Mouse (Mus musculus): ENCODE results near the gene Myom1. TPM values are rescaled to one million over a fixed set of nuclear protein-coding genes. Genes with fewer than 3 reads are reported as not detected.
"Not testable (repeated sequence)": the region's sequence is repeated elsewhere in the genome, so short reads cannot be mapped to it uniquely, and the experiment has no call there.

Gene Myom1
- polyA plus RNA-seq (2014; fragmentation: Nextera tagmentation; extraction: Ambion mirVana): 4.5 and 4.7 TPM in 2 replicates

DNA sequence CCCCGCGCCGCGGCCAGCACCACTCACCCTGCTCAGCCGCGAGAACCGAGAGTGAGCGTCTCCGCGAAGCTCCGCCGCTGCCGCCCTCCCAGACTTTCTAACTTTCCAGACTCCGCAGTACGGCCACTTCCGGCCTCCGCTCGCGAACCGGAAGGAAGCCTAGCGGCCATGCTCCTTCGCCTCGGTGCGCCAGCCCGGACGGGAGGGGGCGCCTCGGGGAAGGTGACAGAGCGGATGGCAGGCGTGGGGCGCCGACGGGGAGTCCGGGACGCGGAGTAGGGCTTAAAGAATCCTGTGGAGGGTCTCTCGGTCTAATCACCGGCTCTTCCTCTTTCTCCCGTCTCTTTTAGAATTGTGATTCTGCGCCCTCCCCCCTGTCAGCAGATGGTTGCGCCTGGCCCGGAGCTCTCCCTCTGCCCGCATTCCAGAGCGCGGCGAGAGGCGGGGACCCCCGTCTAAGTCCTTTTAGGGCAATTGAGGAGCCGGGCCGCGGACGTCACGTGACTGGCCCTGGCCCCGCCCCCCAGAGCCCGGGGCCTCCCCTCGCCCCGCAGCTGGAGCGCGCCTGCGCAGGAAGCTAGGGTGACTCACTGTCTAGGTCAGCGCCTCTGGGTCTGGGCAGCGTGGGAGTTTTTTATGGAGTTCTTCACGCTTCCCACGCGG is at the start of gene Myom1:
Gene Myom1, plus strand, starts transcription at position 553 of the 663 bp plus-strand sequence.
- Histone ChIP-seq H3K36me3 (ENCODE audit: control insufficient read depth, insufficient read depth, low read length) (no peaks in the 10 kb centered on the region), H3K27me3 (ENCODE audit: control insufficient read depth, insufficient read depth, low read length) (no peaks in the 10 kb centered on the region), H3K27ac (replicated peaks; ENCODE audit: low read depth, low read length) (peak within 1 kb of the TSS; percentile 99), H3K9me3 (ENCODE audit: control insufficient read depth, low read length) (no peaks in the 10 kb centered on the region), H3K4me3 (ENCODE audit: low read depth, low read length) (peak within 1 kb of the TSS; percentile 77), H3K4me1 (ENCODE audit: control insufficient read depth, insufficient read depth, low read length) (peaks cover 5% of the 10 kb centered on the region; the same call in 1 of the 2 replicates), H3K4me2 (ENCODE audit: low read depth, severe bottlenecking) (peak within 1 kb of the TSS; percentile 56), H3K9ac (ENCODE audit: low read length) (peak within 1 kb of the TSS; percentile 97)
- peak; percentile 98 for DNase-seq (ENCODE audit: low spot score)
- peak; percentile 95 for ATAC-seq (ENCODE audit: insufficient number of reproducible peaks, low FRiP score, low TSS enrichment, low read depth)
- under 1% methylated on average over 63 of the region's 65 CpGs for WGBS

- ATAC-seq (ENCODE audit: insufficient number of reproducible peaks, low FRiP score, low TSS enrichment, low read depth) (peak; percentile 100), DNase-seq (ENCODE audit: low spot score) (peak; percentile 64)
- H3K27ac ChIP-seq (replicated peaks; ENCODE audit: low read depth, low read length); H3K4me2 ChIP-seq (ENCODE audit: low read depth, severe bottlenecking); H3K27me3 ChIP-seq (ENCODE audit: control insufficient read depth, insufficient read depth, low read length); H3K9me3 ChIP-seq (ENCODE audit: control insufficient read depth, low read length); H3K36me3 ChIP-seq (ENCODE audit: control insufficient read depth, insufficient read depth, low read length); H3K4me1 ChIP-seq (ENCODE audit: control insufficient read depth, insufficient read depth, low read length); H3K4me3 ChIP-seq (ENCODE audit: low read depth, low read length); H3K9ac ChIP-seq (ENCODE audit: low read length): not testable (repeated sequence)
- 85% methylated on average over 13 of the region's 13 CpGs for WGBS
Observed at GRCm38 (mm10) chr17:70963546-70963945, 38.9 kb upstream of the Myom1 start.

DNA sequence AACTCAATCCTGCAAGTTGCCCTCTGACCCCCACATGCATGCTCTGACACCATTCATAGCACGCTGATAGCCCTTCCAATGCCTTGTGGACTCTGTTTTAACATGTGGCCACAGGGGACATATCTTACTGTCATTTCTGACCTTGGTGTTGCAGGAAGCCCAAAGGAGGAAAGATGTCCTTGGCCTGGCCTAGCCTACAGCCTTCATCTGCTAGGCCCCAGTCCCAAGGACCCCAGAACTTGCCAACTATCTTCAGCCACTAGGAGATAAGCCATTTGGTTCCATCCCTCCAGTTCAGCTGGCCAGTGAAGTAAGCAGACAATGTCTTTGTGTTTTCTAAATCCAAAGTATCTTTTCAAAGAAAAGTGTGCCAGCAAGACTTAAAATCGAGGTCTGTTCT is 37.2 kb upstream of the Myom1 start:
- 84% methylated on average over 2 of the region's 2 CpGs for WGBS
- no peaks in the 10 kb centered on the region for H3K36me3 ChIP-seq (ENCODE audit: control insufficient read depth, insufficient read depth, low read length)

DNA sequence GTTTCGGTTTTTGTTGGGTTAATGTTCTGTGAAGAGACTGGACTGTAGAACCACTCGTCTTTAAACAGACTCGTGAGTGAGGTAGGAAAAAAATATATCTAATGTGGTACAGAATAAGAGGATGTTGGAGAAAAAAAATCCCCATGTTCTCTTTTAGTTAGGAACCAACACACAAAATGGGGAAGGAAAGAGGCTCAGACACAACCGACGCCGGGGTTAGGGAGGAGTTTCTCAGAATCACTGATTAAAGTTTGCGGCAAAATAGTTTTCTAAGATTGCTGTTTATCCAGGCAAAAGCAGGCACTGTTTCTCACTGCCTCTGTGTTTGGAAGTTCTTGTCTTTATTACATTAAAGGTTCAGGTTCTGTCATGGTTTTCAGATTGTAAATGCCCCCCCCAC is 36.3 kb upstream of the Myom1 start:
- Histone ChIP-seq H3K9ac (ENCODE audit: low read length) (no peak overlapping the region), H3K27ac (replicated peaks; ENCODE audit: low read depth, low read length) (no peak overlapping the region), H3K36me3 (ENCODE audit: control insufficient read depth, insufficient read depth, low read length) (no peaks in the 10 kb centered on the region), H3K4me3 (ENCODE audit: low read depth, low read length) (no peak overlapping the region), H3K4me1 (ENCODE audit: control insufficient read depth, insufficient read depth, low read length) (peaks cover 4% of the 10 kb centered on the region; the same call in 1 of the 2 replicates), H3K27me3 (ENCODE audit: control insufficient read depth, insufficient read depth, low read length) (no peaks in the 10 kb centered on the region), H3K4me2 (ENCODE audit: low read depth, severe bottlenecking) (no peak overlapping the region), H3K9me3 (ENCODE audit: control insufficient read depth, low read length) (no peaks in the 10 kb centered on the region)
- 96% methylated on average over 7 of the region's 7 CpGs for WGBS
- ATAC-seq (ENCODE audit: insufficient number of reproducible peaks, low FRiP score, low TSS enrichment, low read depth) (no peak), DNase-seq (ENCODE audit: low spot score) (no peak)

More for the DNA sequence above, 37.2 kb upstream of the Myom1 start:
- H3K9me3 ChIP-seq (ENCODE audit: control insufficient read depth, low read length): no peaks in the 10 kb centered on the region
- H3K4me2 ChIP-seq (ENCODE audit: low read depth, severe bottlenecking): no peak overlapping the region
- ATAC-seq (ENCODE audit: insufficient number of reproducible peaks, low FRiP score, low TSS enrichment, low read depth) (no peak), DNase-seq (ENCODE audit: low spot score) (no peak)
- H3K4me3 ChIP-seq (ENCODE audit: low read depth, low read length): no peak overlapping the region
- H3K4me1 ChIP-seq (ENCODE audit: control insufficient read depth, insufficient read depth, low read length): peaks cover 4% of the 10 kb centered on the region; the same call in 1 of the 2 replicates
- H3K9ac ChIP-seq (ENCODE audit: low read length): no peak overlapping the region
- no peaks in the 10 kb centered on the region for H3K27me3 ChIP-seq (ENCODE audit: control insufficient read depth, insufficient read depth, low read length)
- H3K27ac ChIP-seq (replicated peaks; ENCODE audit: low read depth, low read length): no peak overlapping the region

- Histone ChIP-seq H3K36me3 (ENCODE audit: control insufficient read depth, insufficient read depth, low read length) (no peaks in the 10 kb centered on the region), H3K9ac (ENCODE audit: low read length) (no peak overlapping the region), H3K4me3 (ENCODE audit: low read depth, low read length) (no peak overlapping the region), H3K9me3 (ENCODE audit: control insufficient read depth, low read length) (no peaks in the 10 kb centered on the region), H3K4me1 (ENCODE audit: control insufficient read depth, insufficient read depth, low read length) (peaks cover 4% of the 10 kb centered on the region; the same call in 1 of the 2 replicates), H3K27ac (replicated peaks; ENCODE audit: low read depth, low read length) (no peak overlapping the region), H3K4me2 (ENCODE audit: low read depth, severe bottlenecking) (no peak overlapping the region), H3K27me3 (ENCODE audit: control insufficient read depth, insufficient read depth, low read length) (no peaks in the 10 kb centered on the region)
- ATAC-seq (ENCODE audit: insufficient number of reproducible peaks, low FRiP score, low TSS enrichment, low read depth) (no peak), DNase-seq (ENCODE audit: low spot score) (no peak)
- WGBS: 58% methylated on average over 9 of the region's 9 CpGs
Observed at GRCm38 (mm10) chr17:70967191-70967590, 35.2 kb upstream of the Myom1 start.

DNA sequence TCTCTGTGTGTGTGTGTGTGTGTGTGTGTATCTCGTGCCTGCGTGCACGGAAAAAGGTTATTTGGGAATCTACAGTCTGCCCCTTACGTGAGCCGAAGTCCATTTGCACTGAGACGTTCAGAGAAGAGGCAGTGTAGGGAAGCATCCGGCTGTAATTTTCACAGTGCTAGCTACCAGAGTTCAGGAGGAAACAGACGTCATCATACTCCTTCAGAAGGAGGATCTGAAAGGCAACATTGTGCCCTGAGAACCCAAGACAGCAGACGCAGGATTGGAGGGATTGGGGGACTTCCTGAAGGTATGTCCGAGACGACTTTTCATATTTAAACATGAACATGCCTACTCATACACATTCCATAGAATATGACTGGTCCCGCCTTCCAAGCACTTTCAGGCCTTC is 34.8 kb upstream of the Myom1 start:
- DNase-seq (ENCODE audit: low spot score): no peak
- Histone ChIP-seq H3K9me3 (ENCODE audit: control insufficient read depth, low read length) (no peaks in the 10 kb centered on the region), H3K27ac (replicated peaks; ENCODE audit: low read depth, low read length) (no peak overlapping the region), H3K4me3 (ENCODE audit: low read depth, low read length) (no peak overlapping the region), H3K36me3 (ENCODE audit: control insufficient read depth, insufficient read depth, low read length) (no peaks in the 10 kb centered on the region), H3K4me1 (ENCODE audit: control insufficient read depth, insufficient read depth, low read length) (peaks cover 4% of the 10 kb centered on the region; the same call in 1 of the 2 replicates), H3K9ac (ENCODE audit: low read length) (no peak overlapping the region), H3K27me3 (ENCODE audit: control insufficient read depth, insufficient read depth, low read length) (no peaks in the 10 kb centered on the region), H3K4me2 (ENCODE audit: low read depth, severe bottlenecking) (no peak overlapping the region)
- WGBS: 76% methylated on average over 12 of the region's 12 CpGs
- no peak for ATAC-seq (ENCODE audit: insufficient number of reproducible peaks, low FRiP score, low TSS enrichment, low read depth)

GRCm38 (mm10) chr17:70968606-70969191 is 33.7 kb upstream of the Myom1 start:
- H3K36me3 ChIP-seq (ENCODE audit: control insufficient read depth, insufficient read depth, low read length): peaks cover 3% of the 10 kb centered on the region; the same call in 1 of the 2 replicates
- H3K27ac ChIP-seq (replicated peaks; ENCODE audit: low read depth, low read length): no peak overlapping the region
- WGBS: 32% methylated on average over 8 of the region's 8 CpGs
- ATAC-seq (ENCODE audit: insufficient number of reproducible peaks, low FRiP score, low TSS enrichment, low read depth): no peak
- H3K4me3 ChIP-seq (ENCODE audit: low read depth, low read length): no peak overlapping the region
- H3K9ac ChIP-seq (ENCODE audit: low read length): no peak overlapping the region
- no peak overlapping the region for H3K4me2 ChIP-seq (ENCODE audit: low read depth, severe bottlenecking)
- DNase-seq (ENCODE audit: low spot score): no peak
- no peaks in the 10 kb centered on the region for H3K27me3 ChIP-seq (ENCODE audit: control insufficient read depth, insufficient read depth, low read length)
- H3K9me3 ChIP-seq (ENCODE audit: control insufficient read depth, low read length): no peaks in the 10 kb centered on the region
- H3K4me1 ChIP-seq (ENCODE audit: control insufficient read depth, insufficient read depth, low read length): peaks cover 4% of the 10 kb centered on the region; the same call in 1 of the 2 replicates

- Histone ChIP-seq H3K4me1 (ENCODE audit: control insufficient read depth, insufficient read depth, low read length) (peaks cover 4% of the 10 kb centered on the region; the same call in 1 of the 2 replicates), H3K36me3 (ENCODE audit: control insufficient read depth, insufficient read depth, low read length) (peaks cover 9% of the 10 kb centered on the region), H3K4me3 (ENCODE audit: low read depth, low read length) (no peak overlapping the region), H3K4me2 (ENCODE audit: low read depth, severe bottlenecking) (no peak overlapping the region), H3K27me3 (ENCODE audit: control insufficient read depth, insufficient read depth, low read length) (no peaks in the 10 kb centered on the region), H3K9ac (ENCODE audit: low read length) (no peak overlapping the region), H3K27ac (replicated peaks; ENCODE audit: low read depth, low read length) (no peak overlapping the region), H3K9me3 (ENCODE audit: control insufficient read depth, low read length) (no peaks in the 10 kb centered on the region)
- WGBS: 80% methylated on average over 11 of the region's 11 CpGs
- no peak for DNase-seq (ENCODE audit: low spot score)
- ATAC-seq (ENCODE audit: insufficient number of reproducible peaks, low FRiP score, low TSS enrichment, low read depth): no peak
Observed at GRCm38 (mm10) chr17:70971206-70971605, 31.2 kb upstream of the Myom1 start.

Measured in limb, embryonic 11.5 days (tissue).